Mouse (Mus musculus): ENCODE data around the gene Timm50. TPM values are rescaled to one million over a fixed set of nuclear protein-coding genes. Genes with fewer than 3 reads are reported as not detected.

The Timm50 gene
- polyA plus RNA-seq, 1 experiment from 2014 or later = 136 TPM

- no peak for ATAC-seq (ENCODE audit: low FRiP score, low TSS enrichment)
- H3K4me2 ChIP-seq (ENCODE audit: low read length) = no peak overlapping the region
- 97% methylated on average over 2 of the region's 2 CpGs for WGBS
Observed at GRCm38 (mm10) chr7:28353267-28353666, 41.4 kb upstream of the Timm50 start.

GRCm38 (mm10) chr7:28351676-28352191 lies 39.9 kb upstream of the Timm50 start:
- Histone ChIP-seq H3K4me2 (ENCODE audit: low read length) (peak overlapping the region; percentile 98), H3K4me1 (ENCODE audit: control insufficient read depth, insufficient read depth, low read length) (peaks cover 11% of the 10 kb centered on the region), H3K9ac (replicated peaks; ENCODE audit: low read length) (peak overlapping the region; percentile 89), H3K9me3 (ENCODE audit: control insufficient read depth, low read length) (no peaks in the 10 kb centered on the region), H3K4me3 (replicated peaks; ENCODE audit: low read depth, low read length) (peak overlapping the region; percentile 91), H3K27me3 (ENCODE audit: control insufficient read depth, insufficient read depth, low read length) (no peaks in the 10 kb centered on the region), H3K36me3 (ENCODE audit: control insufficient read depth, insufficient read depth, low read length) (peaks cover 27% of the 10 kb centered on the region), H3K27ac (replicated peaks; ENCODE audit: low read depth, low read length) (no peak overlapping the region)
- 44% methylated on average over 4 of the region's 4 CpGs for WGBS
- ATAC-seq (ENCODE audit: low FRiP score, low TSS enrichment) (no peak), DNase-seq (no peak)

More at GRCm38 (mm10) chr7:28353267-28353666, 41.4 kb upstream of the Timm50 start:
- DNase-seq = no peak
- peaks cover 27% of the 10 kb centered on the region for H3K36me3 ChIP-seq (ENCODE audit: control insufficient read depth, insufficient read depth, low read length)
- no peak overlapping the region for H3K4me3 ChIP-seq (replicated peaks; ENCODE audit: low read depth, low read length)
- H3K9ac ChIP-seq (replicated peaks; ENCODE audit: low read length) = no peak overlapping the region
- peaks cover 19% of the 10 kb centered on the region for H3K4me1 ChIP-seq (ENCODE audit: control insufficient read depth, insufficient read depth, low read length)
- H3K27ac ChIP-seq (replicated peaks; ENCODE audit: low read depth, low read length) = no peak overlapping the region
- H3K9me3 ChIP-seq (ENCODE audit: control insufficient read depth, low read length) = no peaks in the 10 kb centered on the region
- no peaks in the 10 kb centered on the region for H3K27me3 ChIP-seq (ENCODE audit: control insufficient read depth, insufficient read depth, low read length)

- Histone ChIP-seq H3K9ac (replicated peaks; ENCODE audit: low read length) (peak within 1 kb of the TSS; percentile 89), H3K36me3 (ENCODE audit: control insufficient read depth, insufficient read depth, low read length) (peaks cover 27% of the 10 kb centered on the region), H3K9me3 (ENCODE audit: control insufficient read depth, low read length) (no peaks in the 10 kb centered on the region), H3K4me2 (ENCODE audit: low read length) (peak within 1 kb of the TSS; percentile 98), H3K27me3 (ENCODE audit: control insufficient read depth, insufficient read depth, low read length) (no peaks in the 10 kb centered on the region), H3K27ac (replicated peaks; ENCODE audit: low read depth, low read length) (peak within 1 kb of the TSS; percentile 88), H3K4me3 (replicated peaks; ENCODE audit: low read depth, low read length) (peak within 1 kb of the TSS; percentile 91), H3K4me1 (ENCODE audit: control insufficient read depth, insufficient read depth, low read length) (peaks cover 11% of the 10 kb centered on the region)
- WGBS = under 1% methylated on average over 48 of the region's 50 CpGs
- ATAC-seq (ENCODE audit: low FRiP score, low TSS enrichment) (peak; percentile 92), DNase-seq (peak; percentile 99)
Observed at GRCm38 (mm10) chr7:28350155-28350883, 38.4 kb upstream of the Timm50 start, which contains the start of gene Rps16. Gene Rps16 (plus strand): TSS chr7:28350652.

- WGBS = 86% methylated on average over 7 of the region's 7 CpGs
- Histone ChIP-seq H3K27ac (replicated peaks; ENCODE audit: low read depth, low read length) (no peak overlapping the region), H3K4me1 (ENCODE audit: control insufficient read depth, insufficient read depth, low read length) (peaks cover 11% of the 10 kb centered on the region), H3K36me3 (ENCODE audit: control insufficient read depth, insufficient read depth, low read length) (peaks cover 14% of the 10 kb centered on the region), H3K4me2 (ENCODE audit: low read length) (no peak overlapping the region), H3K9ac (replicated peaks; ENCODE audit: low read length) (no peak overlapping the region), H3K4me3 (replicated peaks; ENCODE audit: low read depth, low read length) (no peak overlapping the region), H3K27me3 (ENCODE audit: control insufficient read depth, insufficient read depth, low read length) (no peaks in the 10 kb centered on the region), H3K9me3 (ENCODE audit: control insufficient read depth, low read length) (no peaks in the 10 kb centered on the region)
- ATAC-seq (ENCODE audit: low FRiP score, low TSS enrichment) = no peak
- peak; percentile 65 for DNase-seq
Observed at GRCm38 (mm10) chr7:28348601-28349000, 36.7 kb upstream of the Timm50 start.

GRCm38 (mm10) chr7:28347746-28348145 lies 35.9 kb upstream of the Timm50 start:
- no peak overlapping the region for H3K4me3 ChIP-seq (replicated peaks; ENCODE audit: low read depth, low read length)

GRCm38 (mm10) chr7:28344637-28345036 lies 32.8 kb upstream of the Timm50 start:
- peak; percentile 88 for DNase-seq

More at GRCm38 (mm10) chr7:28347746-28348145, 35.9 kb upstream of the Timm50 start:
- Histone ChIP-seq H3K4me1 (ENCODE audit: control insufficient read depth, insufficient read depth, low read length) (peaks cover 11% of the 10 kb centered on the region), H3K27ac (replicated peaks; ENCODE audit: low read depth, low read length) (no peak overlapping the region), H3K9me3 (ENCODE audit: control insufficient read depth, low read length) (no peaks in the 10 kb centered on the region), H3K27me3 (ENCODE audit: control insufficient read depth, insufficient read depth, low read length) (no peaks in the 10 kb centered on the region), H3K9ac (replicated peaks; ENCODE audit: low read length) (no peak overlapping the region), H3K36me3 (ENCODE audit: control insufficient read depth, insufficient read depth, low read length) (peaks cover 6% of the 10 kb centered on the region; the same call in 1 of the 2 replicates), H3K4me2 (ENCODE audit: low read length) (no peak overlapping the region)
- DNase-seq (no peak), ATAC-seq (ENCODE audit: low FRiP score, low TSS enrichment) (no peak)
- WGBS = 88% methylated on average over 3 of the region's 3 CpGs

GRCm38 (mm10) chr7:28341381-28341780 lies 29.5 kb upstream of the Timm50 start:
- H3K4me3 ChIP-seq (replicated peaks; ENCODE audit: low read depth, low read length) = no peak overlapping the region
- no peak overlapping the region for H3K9ac ChIP-seq (replicated peaks; ENCODE audit: low read length)
- ATAC-seq (ENCODE audit: low FRiP score, low TSS enrichment) (no peak), DNase-seq (no peak)
- no peak overlapping the region for H3K27ac ChIP-seq (replicated peaks; ENCODE audit: low read depth, low read length)
- no peaks in the 10 kb centered on the region for H3K9me3 ChIP-seq (ENCODE audit: control insufficient read depth, low read length)
- no peaks in the 10 kb centered on the region for H3K27me3 ChIP-seq (ENCODE audit: control insufficient read depth, insufficient read depth, low read length)
- 58% methylated on average over 7 of the region's 7 CpGs for WGBS
- H3K36me3 ChIP-seq (ENCODE audit: control insufficient read depth, insufficient read depth, low read length) = no peaks in the 10 kb centered on the region
- no peak overlapping the region for H3K4me2 ChIP-seq (ENCODE audit: low read length)
- H3K4me1 ChIP-seq (ENCODE audit: control insufficient read depth, insufficient read depth, low read length) = peaks cover 8% of the 10 kb centered on the region; the same call in 1 of the 2 replicates

More at GRCm38 (mm10) chr7:28344637-28345036, 32.8 kb upstream of the Timm50 start:
- peaks cover 1% of the 10 kb centered on the region; the same call in 1 of the 2 replicates for H3K4me1 ChIP-seq (ENCODE audit: control insufficient read depth, insufficient read depth, low read length)
- peak; percentile 24 for ATAC-seq (ENCODE audit: low FRiP score, low TSS enrichment)
- H3K27me3 ChIP-seq (ENCODE audit: control insufficient read depth, insufficient read depth, low read length) = no peaks in the 10 kb centered on the region
- no peak overlapping the region for H3K27ac ChIP-seq (replicated peaks; ENCODE audit: low read depth, low read length)
- no peak overlapping the region for H3K9ac ChIP-seq (replicated peaks; ENCODE audit: low read length)
- H3K4me3 ChIP-seq (replicated peaks; ENCODE audit: low read depth, low read length) = no peak overlapping the region
- no peak overlapping the region for H3K4me2 ChIP-seq (ENCODE audit: low read length)
- 5% methylated on average over 4 of the region's 4 CpGs for WGBS
- no peaks in the 10 kb centered on the region for H3K9me3 ChIP-seq (ENCODE audit: control insufficient read depth, low read length)
- H3K36me3 ChIP-seq (ENCODE audit: control insufficient read depth, insufficient read depth, low read length) = no peaks in the 10 kb centered on the region

GRCm38 (mm10) chr7:28339213-28339917 lies 27.5 kb upstream of the Timm50 start:
- peaks cover 8% of the 10 kb centered on the region; the same call in 1 of the 2 replicates for H3K4me1 ChIP-seq (ENCODE audit: control insufficient read depth, insufficient read depth, low read length)
- ATAC-seq (ENCODE audit: low FRiP score, low TSS enrichment) (no peak), DNase-seq (peak; percentile 33)
- H3K4me2 ChIP-seq (ENCODE audit: low read length) = peak overlapping the region; percentile 86
- H3K9ac ChIP-seq (replicated peaks; ENCODE audit: low read length) = no peak overlapping the region; the same call in 1 of the 2 replicates
- no peaks in the 10 kb centered on the region for H3K27me3 ChIP-seq (ENCODE audit: control insufficient read depth, insufficient read depth, low read length)
- 78% methylated on average over 19 of the region's 19 CpGs for WGBS
- H3K4me3 ChIP-seq (replicated peaks; ENCODE audit: low read depth, low read length) = peak overlapping the region; percentile 98
- H3K36me3 ChIP-seq (ENCODE audit: control insufficient read depth, insufficient read depth, low read length) = 0 out of 2 replicates have a peak, but pooled peaks cover 5% of the 10 kb centered on the region
- H3K27ac ChIP-seq (replicated peaks; ENCODE audit: low read depth, low read length) = peak overlapping the region; percentile 77
- H3K9me3 ChIP-seq (ENCODE audit: control insufficient read depth, low read length) = no peaks in the 10 kb centered on the region

Data from midbrain, embryonic 14.5 days (tissue).